Mouse (Mus musculus): ENCODE data around the gene Gm4881.

Gene Gm4881

GRCm38 (mm10) chr7:24954450-24954849 is 10.2 kb upstream of the Gm4881 start:
- DNase-seq (ENCODE audit: low read depth, low spot score) = no peak

GRCm38 (mm10) chr7:24953966-24954365 is 9.7 kb upstream of the Gm4881 start:
- DNase-seq (ENCODE audit: low read depth, low spot score) = no peak

GRCm38 (mm10) chr7:24949958-24950623 is 5.8 kb upstream of the Gm4881 start:
- peak; percentile 91 for DNase-seq (ENCODE audit: low read depth, low spot score)

- DNase-seq (ENCODE audit: low read depth, low spot score) = no peak
Measured at GRCm38 (mm10) chr7:24948774-24949173, 4.5 kb upstream of the Gm4881 start.

- DNase-seq (ENCODE audit: low read depth, low spot score) = no peak
Measured at GRCm38 (mm10) chr7:24947316-24948048, 3.2 kb upstream of the Gm4881 start.

- no peak for DNase-seq (ENCODE audit: low read depth, low spot score)
Measured at GRCm38 (mm10) chr7:24943641-24944040, 653 bp downstream of the Gm4881 start.

- no peak for DNase-seq (ENCODE audit: low read depth, low spot score)
Measured at GRCm38 (mm10) chr7:24931651-24932050, 12.6 kb downstream of the Gm4881 start.

GRCm38 (mm10) chr7:24930475-24930874 is 13.8 kb downstream of the Gm4881 start:
- DNase-seq (ENCODE audit: low read depth, low spot score) = no peak

- no peak for DNase-seq (ENCODE audit: low read depth, low spot score)
Measured at GRCm38 (mm10) chr7:24919728-24920127, 24.6 kb downstream of the Gm4881 start.

- no peak for DNase-seq (ENCODE audit: low read depth, low spot score)
Measured at GRCm38 (mm10) chr7:24918763-24919323, 25.5 kb downstream of the Gm4881 start.

- no peak for DNase-seq (ENCODE audit: low read depth, low spot score)
Measured at GRCm38 (mm10) chr7:24912480-24912879, 31.8 kb downstream of the Gm4881 start.

GRCm38 (mm10) chr7:24907211-24907748 is 37.0 kb downstream of the Gm4881 start:
- no peak for DNase-seq (ENCODE audit: low read depth, low spot score)

GRCm38 (mm10) chr7:24906551-24906950 is 37.7 kb downstream of the Gm4881 start:
- no peak for DNase-seq (ENCODE audit: low read depth, low spot score)

- peak; percentile 78 for DNase-seq (ENCODE audit: low read depth, low spot score)
Measured at GRCm38 (mm10) chr7:24904936-24905335, 39.4 kb downstream of the Gm4881 start.

GRCm38 (mm10) chr7:24904070-24904483 is 40.2 kb downstream of the Gm4881 start:
- peak; percentile 97 for DNase-seq (ENCODE audit: low read depth, low spot score)

GRCm38 (mm10) chr7:24903444-24903825 is 40.9 kb downstream of the Gm4881 start:
- DNase-seq (ENCODE audit: low read depth, low spot score) = no peak

GRCm38 (mm10) chr7:24902630-24903443 is 41.5 kb downstream of the Gm4881 start, which contains the start of gene Arhgef1:
TSS of gene Arhgef1 (plus strand) at chr7:24902912.
- no peak for DNase-seq (ENCODE audit: low read depth, low spot score)

GRCm38 (mm10) chr7:24902264-24902629 is 42.0 kb downstream of the Gm4881 start:
- no peak for DNase-seq (ENCODE audit: low read depth, low spot score)

GRCm38 (mm10) chr7:24901842-24902241 is 42.5 kb downstream of the Gm4881 start:
- DNase-seq (ENCODE audit: low read depth, low spot score) = no peak

- DNase-seq (ENCODE audit: low read depth, low spot score) = no peak
Measured at GRCm38 (mm10) chr7:24901114-24901513, 43.2 kb downstream of the Gm4881 start.

- no peak for DNase-seq (ENCODE audit: low read depth, low spot score)
Measured at GRCm38 (mm10) chr7:24897959-24898358, 46.3 kb downstream of the Gm4881 start.

- DNase-seq (ENCODE audit: low read depth, low spot score) = no peak
Measured at GRCm38 (mm10) chr7:24897224-24897623, 47.1 kb downstream of the Gm4881 start, which contains the start of gene Cd79a. TSS of gene Cd79a (plus strand) at chr7:24897381.

Data from mesoderm, embryonic 11.5 days (tissue).